Mouse (Mus musculus) naive thymus-derived CD4-positive, alpha-beta T cell, adult 2 months (primary cell): ENCODE measurements around the gene Msmo1.
A peak's percentile ranks its signal among the peaks of the same experiment; 100 is the strongest.

Experiments used
- DNase-seq: peaks from one replicate; pipeline ENCODE4 v3.0.0-alpha.2; 2011; ENCODE audit warnings: low read depth

Gene Msmo1

DNA sequence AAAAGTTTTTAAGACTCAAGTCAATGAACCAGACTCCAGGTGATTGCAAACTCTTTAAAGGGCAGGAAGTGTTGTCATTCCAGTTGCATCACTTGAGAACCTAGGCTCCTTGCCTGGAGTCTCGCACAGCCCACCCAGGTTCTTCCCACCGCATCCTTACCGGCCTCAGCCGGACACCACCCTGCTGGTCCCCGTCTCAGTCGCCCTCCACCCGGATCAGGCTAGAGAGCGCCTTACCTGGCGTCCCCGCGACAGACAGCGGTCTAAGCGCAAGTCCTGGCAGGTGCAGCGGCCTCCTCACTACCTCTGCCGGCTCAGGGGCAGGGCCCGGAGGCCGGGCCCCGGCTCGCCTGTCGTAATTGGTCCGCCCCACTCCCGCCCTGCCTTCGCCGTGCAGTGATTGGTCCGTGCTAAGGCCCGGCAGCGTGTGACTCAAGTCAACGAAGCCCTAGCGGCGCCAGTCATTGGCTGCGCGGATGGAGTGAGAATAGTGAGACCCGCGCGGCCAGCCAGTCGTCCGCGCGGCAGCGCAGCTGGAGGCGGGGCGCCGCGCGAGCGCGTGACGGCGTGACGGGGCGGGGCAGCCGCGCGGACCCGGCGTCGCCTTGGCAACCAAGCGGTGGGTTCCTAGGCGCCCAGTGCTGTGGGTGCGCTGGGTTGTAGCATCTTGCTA lies at the start of gene Msmo1:
TSS of gene Msmo1 (minus strand) at position 522 of the 673 bp plus-strand sequence.
- peak; percentile 98 for DNase-seq

DNA sequence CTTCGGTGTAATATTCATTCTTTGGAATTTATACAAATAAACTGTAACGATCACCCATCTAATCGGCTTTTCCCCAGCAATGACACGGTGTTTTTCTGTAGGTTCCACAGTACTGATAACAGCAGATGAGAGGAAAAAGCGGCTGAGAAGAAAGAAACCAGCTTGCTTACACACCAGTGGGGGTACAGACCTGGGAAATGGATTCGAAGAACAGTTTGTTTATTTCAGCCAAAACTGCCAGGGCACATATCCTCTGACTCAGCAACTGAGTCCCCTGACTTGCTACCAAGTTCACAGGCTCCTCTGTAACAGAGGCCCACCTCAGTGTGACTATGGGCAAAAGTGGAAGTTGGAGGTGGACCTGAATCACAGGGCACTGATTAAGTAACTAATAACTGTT lies 48.4 kb upstream of the Msmo1 start:
- no peak for DNase-seq

DNA sequence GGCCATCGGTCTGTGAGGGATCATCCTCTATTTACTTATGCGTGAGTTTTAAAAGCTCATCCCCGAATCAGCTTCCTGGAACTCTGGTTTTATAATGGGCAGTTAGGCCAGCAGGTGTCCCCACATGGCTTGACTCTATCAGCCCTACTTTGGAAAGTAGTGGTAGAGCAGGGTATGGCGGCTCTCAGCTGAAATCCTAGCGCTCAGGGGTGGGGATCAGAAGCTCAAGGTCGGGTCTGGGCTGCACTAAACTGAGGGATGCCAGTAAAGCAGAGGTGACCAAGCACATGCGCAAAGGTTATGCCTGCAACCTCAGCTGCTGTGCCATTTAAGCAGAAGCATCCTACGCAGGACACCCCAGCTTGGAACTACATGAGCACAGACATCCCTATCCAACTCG lies 44.3 kb upstream of the Msmo1 start:
- DNase-seq, result no peak

DNA sequence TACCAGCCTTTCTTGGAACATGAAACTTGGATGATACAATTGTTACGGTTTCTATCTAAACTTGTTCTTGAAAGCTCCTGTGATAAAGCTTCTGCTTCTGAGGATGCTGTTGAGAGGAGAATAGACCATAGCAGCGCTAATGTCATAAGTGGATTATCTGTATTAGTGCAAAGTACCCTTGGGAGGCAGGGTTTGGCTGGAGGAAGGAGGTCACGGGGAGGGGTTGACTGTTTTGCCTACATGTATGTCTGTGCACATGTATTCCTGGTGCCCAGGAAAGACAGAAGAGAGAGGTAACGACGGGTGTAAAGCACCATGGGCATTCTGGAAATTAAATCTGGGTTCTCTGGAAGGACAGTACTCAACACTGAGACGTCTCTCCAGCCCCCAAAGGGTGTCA lies 40.5 kb upstream of the Msmo1 start:
- no peak for DNase-seq

DNA sequence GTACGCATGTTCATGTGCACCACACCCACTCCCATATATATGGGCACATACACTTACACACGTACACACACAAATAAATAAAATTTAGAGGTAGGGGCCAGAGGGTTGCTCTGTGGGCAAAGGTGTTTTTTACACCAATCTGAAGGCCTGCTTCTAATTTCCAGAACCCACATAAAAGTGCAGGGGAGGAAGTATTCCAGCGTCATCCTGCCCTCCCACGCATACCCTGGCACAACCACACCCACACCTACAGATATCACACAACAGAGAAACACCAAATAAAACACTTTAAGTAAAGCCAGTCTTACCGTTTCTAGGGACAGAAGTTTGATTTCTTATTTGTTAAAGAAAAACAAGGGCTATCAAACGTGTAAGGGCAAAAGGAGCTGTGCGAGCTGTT lies 37.2 kb upstream of the Msmo1 start:
- DNase-seq, result peak; percentile 37

DNA sequence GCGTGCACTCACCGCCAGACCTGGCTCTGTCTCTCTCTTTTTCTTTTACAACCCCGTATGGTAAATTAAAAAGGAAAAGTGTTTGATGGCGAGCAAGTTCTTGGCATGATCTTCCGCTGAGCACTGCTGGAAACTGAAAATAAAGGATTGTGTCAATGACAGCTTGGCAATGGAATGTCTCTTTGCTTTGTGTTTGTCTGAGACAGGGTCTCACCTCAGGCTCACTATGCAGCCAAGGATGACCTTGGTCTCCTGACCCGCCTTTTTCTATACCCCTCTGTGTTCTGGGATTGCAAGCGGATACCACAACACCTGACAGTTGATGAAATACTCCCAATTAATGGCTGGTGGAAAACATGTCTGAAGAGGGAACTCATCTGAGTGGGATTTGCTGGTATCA lies 36.0 kb upstream of the Msmo1 start:
- no peak for DNase-seq

DNA sequence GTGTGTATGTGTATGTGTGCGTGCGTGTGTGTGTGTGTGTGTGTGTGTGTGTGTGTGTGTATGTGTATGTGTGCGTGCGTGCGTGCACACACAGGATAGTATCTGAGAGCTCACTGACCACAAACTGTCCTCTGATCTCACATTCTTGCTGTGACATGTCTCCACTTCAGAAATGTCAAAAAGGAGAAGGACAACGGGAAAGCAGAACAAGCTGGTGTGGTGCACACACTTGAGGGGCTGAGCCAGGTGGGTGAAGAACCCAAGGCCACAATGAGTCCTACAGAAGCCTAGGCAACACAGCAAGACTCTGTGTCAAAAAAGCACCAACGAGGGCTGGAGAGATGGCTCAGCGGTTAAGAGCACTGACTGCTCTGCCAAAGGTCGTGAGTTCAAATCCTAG lies 35.1 kb upstream of the Msmo1 start:
- no peak for DNase-seq

DNA sequence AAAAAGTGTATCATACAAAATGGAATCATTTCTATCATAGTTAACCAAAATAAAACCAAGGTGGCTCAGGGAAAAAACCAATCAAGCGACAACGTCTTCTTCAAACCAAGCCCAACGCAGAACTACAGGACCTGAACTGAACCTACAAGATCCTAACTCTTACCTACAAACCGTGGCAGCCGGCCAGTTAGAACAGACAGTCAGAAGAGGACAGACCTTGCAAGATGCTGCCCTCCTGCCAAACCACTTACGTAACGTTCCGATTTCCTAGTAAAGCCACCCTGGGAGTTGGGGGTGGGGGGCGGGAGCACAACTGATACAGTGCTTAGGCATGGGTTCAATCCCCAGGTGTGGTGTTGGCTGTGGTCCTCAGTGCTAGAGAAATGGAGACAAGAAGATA lies 33.5 kb upstream of the Msmo1 start:
- no peak for DNase-seq

DNA sequence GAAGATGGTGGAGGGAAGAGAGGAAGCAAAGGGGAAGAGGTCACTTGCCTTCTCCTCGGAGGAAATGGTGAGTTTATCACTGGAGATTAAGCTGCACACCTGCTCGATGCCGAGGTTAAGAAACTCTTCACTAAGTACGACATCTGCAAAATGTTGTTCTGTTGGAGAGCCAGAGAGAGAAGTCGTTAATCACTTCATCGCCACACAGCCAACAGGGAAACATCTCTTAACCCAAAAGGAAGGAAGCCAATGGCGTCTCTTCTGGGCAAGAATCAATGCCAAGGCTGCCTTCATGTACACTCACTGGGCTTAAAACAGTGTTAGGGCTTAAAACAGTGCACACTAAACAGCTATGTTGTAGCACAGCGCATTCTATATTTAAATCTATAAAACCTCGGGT lies 30.5 kb upstream of the Msmo1 start:
- peak; percentile 18 for DNase-seq

DNA sequence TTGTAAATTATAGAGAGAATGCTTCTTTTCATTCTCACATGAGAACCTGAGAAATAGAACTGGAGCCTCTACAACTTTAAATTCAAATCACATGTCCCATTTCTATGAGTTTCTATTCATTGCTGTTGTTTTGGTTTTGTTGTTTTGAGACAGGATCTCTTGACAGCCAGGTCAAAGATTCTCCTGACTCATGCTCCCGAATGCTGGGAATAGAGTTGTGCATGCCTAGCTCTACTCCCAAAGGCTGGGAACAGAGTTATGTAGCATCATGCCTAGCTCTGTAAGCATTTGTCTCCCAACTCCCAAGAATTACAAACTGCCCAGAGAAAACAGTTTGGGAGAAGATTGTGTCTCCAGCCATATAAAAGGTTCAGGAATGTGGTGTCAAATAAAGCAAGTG lies 29.2 kb upstream of the Msmo1 start:
- no peak for DNase-seq

DNA sequence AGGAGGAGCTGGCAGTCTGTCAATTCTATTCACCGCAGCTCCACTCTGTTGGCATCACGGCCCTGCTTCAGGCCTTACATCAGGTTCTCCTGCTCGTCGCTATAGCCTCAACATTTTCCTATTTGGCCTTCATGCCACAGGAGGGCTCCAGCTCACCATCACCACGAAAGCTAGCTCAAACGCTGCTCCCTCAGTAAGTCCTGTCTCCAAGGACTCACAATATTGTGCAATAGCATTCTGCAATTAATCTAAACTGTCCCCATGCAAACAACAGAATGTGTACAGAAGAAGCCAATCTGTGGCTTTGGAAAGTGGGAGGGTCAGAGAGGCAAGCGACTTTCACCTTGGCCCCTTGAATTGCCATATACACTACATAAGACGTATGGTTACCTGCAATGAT lies 27.8 kb upstream of the Msmo1 start:
- no peak for DNase-seq

DNA sequence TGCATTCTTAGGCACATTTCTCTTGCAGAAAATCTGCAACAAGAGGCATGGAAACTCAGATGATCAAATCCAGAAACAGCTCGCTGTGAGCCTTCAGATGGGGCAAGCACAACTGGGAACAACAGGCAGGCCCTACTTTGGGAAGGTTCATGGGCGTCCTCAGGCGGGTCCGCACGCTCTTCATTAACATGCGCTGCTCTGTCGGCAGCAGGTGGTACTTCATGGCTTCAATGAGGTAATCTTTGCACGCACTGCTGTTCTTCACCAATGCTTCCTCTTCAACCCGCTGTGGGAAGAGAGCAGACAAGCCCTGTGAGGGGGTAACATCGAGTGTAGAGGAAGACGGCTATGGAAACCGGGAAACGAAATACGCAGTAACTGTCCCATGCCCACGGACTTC lies 24.4 kb upstream of the Msmo1 start:
- no peak for DNase-seq

DNA sequence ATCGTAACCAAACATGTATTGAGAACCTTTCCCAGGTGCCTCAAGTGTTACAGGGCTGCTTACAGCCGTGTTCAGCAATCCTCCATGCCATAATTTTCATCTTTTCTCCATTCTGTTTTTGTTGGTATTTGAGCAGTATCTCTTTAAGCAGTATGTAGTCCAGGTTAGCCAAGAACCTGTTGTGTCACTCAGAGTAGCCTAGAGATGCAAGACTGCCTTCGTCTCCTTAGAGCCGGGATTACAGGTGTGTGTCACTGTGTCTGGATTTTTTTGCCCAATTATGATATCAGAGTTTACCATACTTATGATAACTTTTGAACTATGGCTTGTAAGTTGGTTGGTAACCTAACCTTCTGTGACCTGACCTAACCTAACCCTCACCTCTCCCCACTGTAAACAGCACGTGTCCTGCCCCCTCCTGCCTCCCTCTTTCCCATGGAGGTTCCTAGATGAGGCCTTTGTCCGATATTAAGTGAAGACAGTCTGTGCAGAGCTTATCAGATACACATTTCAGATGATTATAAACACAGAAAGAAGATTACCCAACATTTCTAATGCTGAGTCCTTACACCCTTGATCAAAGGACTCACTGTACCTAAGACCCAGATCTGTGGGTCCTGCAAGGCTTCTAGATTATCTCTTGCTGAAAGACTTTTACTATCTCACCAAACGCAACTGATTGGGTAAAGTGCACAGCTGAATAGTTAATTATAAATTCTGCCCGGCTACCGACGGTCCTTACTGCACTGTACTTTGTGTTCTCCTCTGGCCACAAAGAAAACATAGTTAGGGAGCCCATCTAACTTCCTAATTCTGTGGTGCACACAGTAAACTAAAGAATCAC lies 12.8 kb upstream of the Msmo1 start:
- DNase-seq, result no peak

DNA sequence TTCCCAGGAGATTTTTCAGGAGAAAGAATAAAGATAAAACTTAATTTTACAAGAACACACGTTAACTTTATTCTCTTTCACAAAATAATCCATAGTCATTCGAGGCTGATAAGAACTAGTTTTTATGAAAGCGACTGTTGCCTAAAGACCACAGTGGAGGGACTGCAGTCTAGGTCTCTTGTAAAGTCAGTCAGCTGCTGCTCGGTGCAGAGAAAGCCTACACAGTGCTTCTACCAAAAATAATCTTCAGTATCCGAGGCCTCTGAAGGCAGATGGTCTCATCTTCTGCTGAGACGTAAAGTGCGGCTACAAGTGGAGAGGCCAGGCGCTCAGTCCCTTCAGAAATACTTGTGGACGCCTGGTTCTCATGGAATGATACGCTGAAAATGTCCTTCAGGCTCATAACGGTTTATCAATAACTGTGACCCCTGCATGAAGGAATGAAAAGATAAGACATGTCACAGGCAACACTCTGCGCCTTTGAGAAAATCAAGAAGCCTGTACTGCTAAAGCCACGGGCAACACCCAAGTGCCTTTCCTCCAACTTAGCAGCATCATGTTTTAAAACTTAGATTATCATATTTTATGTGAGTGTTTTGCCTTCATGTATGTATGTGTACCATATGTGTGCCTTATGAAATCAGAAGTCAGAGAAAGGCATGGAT lies 7.1 kb upstream of the Msmo1 start:
- no peak for DNase-seq

DNA sequence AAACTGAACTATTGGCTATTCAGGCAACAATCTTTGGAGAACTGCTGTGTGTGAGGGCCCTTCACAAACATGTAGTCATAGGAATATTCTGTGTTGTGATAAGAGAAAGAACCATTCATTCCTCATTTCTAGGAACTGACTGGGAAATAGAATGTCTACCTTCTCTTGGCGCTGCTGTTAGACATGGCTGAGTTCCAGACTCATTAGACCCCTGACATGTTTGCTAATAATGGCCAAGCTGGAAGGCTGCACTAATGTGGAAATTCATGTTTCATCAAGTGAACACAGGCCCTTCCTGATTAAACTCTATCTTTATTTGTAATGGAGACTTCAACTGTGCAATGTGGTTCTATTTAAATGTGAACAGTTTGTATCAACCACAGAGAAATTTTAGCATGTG lies 5.3 kb upstream of the Msmo1 start:
- DNase-seq, result no peak

DNA sequence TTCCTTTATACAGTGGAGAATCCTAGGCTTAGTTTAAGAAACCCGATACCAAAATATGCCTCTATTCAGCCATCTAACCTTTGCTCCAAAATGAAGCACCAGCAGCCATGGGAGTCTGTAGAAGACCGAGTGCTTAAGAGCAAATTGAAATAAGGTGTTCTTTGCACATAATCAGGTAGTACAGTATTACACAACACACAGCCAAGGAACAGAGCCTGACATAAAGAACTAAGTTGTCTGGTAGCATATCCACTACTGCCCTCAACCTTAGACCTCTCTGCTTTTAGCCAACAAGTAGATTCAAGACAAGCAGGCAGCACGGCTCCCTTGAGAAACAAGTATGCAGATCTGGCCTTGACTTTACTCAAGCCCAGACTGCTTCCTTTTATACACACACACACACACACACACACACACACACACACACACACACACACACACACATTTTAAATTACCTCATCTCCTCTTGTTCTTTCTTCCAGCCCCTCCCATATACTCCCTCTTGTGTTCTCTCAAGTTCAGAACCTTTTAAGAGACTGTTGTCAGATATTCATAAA lies 3.3 kb upstream of the Msmo1 start:
- no peak for DNase-seq

DNA sequence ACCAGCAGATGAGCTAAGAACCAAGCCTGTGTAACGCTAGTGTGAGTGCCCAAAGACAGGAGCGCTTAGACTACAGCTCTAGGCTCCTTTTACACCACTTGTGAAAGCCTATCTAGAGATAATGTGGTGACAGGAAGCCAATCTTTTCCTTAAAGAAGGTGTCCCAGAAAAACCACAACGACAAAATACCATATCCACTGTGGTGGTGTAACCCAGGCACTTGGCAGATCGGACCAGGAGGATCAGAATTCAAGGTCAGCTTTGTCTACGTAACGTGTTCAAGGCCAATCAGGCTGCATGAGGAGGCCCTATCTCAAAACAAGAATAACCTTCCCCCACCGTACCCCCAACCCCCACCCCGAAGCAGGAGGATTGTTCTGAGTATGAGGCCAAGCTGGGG lies 1.6 kb upstream of the Msmo1 start:
- no peak for DNase-seq

DNA sequence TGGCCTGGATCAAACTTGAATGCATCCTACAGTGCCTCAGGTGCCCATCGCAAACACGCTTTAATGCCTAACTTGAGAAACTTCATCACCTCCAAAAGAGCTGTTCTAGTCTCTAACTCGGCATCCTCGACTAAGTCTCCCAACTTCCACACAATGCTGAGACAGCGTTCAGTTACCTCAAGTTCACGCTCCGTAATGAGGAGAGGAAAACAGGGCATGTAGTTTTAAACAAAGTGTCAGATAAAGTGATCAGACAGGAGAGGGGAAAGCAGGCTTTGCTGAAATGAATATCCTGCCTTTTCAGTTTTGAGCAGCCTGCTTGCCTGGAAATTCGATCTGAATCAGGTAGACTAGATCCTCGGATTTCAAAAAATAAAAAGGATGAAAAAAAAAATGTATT lies 996 bp downstream of the Msmo1 start:
- peak; percentile 29 for DNase-seq

DNA sequence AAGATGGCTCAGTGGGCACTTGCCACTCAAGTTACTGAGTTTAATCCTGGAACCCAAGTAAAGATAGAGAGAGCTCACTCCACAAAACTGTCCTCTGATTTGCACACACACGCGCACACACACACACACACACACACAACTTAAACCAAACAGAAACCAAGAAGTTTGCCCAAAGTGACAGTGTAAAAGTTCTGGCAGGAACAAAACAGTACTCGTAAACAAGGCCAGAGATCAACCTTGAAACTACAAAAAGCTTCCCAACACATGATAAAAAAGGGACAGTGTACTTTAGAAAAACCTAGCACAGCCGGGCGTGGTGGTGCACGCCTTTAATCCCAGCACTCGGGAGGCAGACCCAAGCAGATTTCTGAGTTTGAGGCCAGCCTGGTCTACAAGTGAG lies 5.4 kb downstream of the Msmo1 start:
- no peak for DNase-seq

DNA sequence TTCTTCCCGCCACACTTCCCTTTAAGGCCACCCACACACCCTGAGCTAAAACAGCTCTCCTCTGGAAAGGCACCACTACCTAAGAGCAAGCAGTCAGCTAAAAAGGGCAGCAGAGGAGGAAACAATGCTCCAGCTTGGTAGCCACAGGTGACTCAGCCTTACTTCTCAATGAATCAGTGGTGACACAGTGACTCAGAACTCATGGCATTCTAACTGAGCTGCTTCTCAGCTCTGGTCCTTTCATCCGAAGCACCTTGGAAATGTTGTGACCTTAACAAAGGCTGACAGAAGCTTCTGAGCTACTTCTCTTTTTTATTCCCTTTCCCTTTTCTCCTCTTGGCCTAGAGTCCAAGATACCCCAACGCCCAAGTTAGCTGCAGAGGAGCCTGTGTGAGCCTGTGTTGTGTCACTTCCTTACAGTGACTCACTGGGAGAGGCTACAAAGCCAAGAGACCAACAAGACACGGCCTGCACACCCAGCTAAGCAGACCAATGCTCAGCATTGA lies 7.3 kb downstream of the Msmo1 start:
- no peak for DNase-seq

DNA sequence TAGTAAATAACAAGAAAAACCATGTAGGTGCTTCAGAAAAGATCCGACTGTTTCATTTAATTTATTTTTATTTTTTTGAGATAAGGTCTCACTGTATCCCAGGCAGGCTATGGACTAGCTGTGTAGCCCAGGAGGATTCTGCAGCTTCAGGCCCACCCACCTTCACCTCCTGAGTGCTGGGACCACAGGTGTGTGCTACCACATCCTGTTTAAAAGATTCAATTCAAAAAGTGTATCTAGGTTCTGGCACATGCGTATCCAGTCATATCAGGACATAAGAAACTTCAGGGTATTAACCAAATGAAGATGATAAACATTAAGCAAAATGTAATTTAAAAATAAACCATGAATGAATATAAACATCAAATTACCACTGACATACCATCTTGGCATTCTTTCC lies 10.4 kb downstream of the Msmo1 start:
- DNase-seq, result no peak

DNA sequence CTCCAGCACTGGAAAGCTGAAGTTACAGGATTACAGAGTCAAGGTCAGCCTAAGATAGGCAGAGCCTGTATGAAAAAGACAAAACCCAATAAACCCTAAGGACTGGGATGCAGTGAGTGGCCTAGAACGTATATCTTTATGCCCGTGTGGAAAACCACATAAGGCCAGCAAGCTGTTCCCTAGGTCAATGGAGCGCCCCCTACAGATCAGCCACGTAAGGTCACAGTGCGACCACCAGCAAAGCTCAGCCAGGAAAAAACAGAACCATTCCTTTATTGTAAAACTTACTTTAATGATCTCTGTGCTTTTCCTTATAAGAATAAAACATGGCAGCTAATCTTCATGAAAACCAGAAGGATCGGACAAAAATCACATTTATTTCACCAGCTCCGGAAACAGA lies 15.7 kb downstream of the Msmo1 start:
- no peak for DNase-seq

DNA sequence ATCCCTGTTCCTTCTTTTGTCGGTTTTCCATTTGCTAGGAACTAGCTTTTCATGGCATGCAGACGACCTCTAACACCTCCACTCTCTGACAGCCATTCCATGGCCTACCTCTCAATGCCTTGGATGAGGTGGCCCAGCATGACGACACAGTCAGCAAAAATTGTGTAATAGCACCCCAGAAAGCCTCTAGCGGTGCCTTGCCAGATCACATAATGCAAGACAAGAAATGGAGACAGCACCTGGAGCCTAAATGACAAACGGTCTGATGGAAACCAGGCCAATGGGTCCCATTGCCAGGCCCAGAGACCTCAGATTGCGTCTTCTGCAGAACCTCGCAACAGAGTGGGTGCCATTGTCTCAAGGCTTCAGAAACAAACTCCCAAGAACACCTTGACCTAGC lies 21.1 kb downstream of the Msmo1 start:
- no peak for DNase-seq
